Mouse (Mus musculus): ENCODE data around the gene Sptb.
A peak's percentile ranks its signal among the peaks of the same experiment; 100 is the strongest.

The Sptb gene

DNA sequence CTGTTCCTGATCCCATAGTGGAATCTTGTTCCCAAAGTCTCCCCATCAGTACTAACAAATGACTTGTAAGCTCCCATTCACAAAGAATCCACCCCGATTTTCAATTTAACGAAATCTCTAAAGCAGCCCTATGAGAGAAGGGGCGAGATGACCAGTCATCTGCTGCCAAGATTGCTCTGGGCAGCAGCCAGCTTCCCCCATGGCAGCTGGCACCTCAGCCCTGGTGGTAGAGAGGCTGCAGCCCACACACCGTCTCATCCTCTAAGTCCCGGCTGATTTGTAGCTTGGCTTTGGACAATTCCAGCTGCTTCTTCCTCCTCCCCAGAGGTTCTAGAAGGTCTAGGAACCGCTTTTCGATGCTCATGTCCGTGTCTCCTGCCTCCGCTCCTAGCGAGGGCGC lies 102.1 kb downstream of the Sptb start:
- DNase-seq (ENCODE audit: low read depth, low spot score) = no peak

DNA sequence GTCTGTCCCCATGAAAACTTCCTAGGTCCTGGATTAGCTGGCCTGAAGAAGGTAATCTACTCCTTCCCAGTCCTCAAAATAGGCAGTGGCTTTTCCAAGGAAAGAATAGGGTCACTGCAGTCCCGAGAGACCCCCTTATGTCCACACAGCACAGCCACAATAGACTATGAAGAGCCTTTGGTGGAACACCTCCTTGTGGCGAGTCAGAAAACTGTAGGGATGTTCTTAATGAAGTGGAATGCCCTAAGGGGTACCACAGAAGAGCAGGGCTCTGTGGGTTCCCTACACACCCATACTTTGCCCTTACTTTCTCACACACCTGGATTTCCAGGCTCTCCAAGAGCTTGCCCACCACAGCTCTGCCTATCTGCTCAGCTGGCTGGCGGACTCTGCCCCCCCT lies 104.5 kb downstream of the Sptb start:
- no peak for DNase-seq (ENCODE audit: low read depth, low spot score)

DNA sequence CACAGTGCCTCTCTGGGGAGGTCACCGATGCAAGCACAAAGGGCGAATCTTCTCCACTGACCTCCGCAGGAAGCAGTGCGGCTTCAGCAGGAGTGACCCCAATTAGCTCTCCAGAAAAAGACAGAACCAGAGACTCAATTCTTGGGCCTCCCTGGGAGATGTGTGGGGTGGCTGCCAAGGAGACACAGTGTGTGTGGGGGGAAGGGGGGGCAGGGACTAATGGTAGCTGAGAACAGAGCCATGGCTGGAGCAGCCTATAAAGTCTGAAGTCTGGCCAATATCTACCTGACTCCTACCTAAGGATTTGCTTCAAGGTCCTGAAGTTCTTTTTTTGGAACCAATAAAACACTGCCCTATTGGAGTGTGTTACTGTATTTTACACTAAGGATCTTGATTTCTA lies 105.8 kb downstream of the Sptb start:
- no peak for DNase-seq (ENCODE audit: low read depth, low spot score)

DNA sequence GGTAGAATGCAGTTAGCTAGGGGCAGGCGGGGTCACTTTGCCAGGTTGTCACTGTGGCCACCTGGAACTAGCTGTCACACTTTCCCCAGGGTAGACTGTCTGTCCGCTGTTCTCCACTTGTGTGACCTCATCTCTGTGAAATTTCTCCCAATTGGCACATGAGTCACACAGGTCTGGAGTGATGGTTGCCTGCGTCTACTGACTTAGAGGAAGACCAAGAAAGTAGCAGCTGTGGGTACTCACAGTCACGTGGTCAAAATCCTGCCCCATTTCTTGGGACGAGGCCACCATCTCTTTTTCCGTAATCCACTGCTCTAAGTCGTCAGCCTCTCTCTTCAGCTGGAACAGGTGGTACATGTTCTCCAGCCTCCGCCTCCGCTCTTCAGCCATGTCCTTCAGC lies 106.6 kb downstream of the Sptb start:
- DNase-seq (ENCODE audit: low read depth, low spot score) = no peak

DNA sequence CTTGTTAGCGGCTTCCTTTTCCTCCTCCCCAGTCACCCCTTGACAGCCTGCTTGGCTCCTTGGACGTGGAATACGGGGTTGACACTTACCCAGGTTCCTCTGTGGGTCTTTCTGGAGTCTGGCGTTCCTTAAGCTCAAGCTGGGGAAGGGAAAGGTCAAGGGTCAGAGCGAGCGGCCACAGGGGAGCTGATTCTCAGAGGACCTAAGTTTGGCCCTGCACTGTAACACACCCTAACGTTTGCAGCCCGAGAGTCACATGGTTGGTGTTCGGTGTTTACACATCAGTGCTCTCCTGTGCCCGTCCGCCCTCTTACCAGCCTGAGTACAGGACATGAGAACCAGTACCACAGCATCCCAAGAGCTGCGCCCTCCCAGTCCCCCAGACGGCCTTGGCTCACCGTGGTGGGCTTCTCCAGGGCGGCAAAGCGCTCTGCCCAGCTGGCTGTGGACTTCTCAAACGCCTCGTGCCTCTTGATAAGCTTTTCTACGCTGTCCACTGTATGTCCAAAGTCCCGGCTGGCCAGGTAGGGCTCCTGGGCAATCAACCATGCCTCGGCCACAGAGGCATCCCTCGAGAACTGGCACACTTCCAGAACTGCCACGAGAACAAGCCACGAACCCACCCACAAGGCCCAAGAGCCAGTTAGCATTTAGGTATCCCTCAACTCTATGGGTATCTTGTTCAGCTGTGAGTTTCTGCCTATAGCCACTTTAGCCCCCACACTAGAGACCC lies 112.0 kb downstream of the Sptb start:
- DNase-seq (ENCODE audit: low read depth, low spot score) = no peak

DNA sequence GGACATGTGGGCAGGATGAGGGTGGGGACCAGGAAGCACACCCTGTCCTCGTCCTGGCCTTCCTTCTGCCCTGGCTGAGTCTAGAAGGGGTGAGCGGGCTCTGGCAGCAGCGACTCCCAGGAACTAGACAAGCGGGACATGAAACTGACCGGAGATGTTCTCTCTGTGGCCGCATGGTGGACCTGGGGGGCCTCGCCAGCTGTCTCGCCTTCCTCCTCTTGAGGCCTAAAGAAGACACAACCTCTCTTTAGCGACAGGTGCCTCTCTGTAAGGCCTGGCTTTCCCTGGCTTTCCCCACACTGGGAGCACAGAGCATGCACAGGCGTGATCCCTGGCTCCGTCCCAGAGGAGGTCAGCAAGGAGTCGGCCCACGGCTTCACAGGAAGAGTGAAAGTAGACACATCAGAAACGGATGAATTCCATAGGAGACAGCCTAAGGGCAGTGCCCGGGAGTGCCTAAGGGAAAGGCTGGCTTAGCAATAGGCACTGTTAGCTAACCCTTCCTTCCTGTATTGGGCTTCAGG lies 112.7 kb downstream of the Sptb start:
- no peak for DNase-seq (ENCODE audit: low read depth, low spot score)

DNA sequence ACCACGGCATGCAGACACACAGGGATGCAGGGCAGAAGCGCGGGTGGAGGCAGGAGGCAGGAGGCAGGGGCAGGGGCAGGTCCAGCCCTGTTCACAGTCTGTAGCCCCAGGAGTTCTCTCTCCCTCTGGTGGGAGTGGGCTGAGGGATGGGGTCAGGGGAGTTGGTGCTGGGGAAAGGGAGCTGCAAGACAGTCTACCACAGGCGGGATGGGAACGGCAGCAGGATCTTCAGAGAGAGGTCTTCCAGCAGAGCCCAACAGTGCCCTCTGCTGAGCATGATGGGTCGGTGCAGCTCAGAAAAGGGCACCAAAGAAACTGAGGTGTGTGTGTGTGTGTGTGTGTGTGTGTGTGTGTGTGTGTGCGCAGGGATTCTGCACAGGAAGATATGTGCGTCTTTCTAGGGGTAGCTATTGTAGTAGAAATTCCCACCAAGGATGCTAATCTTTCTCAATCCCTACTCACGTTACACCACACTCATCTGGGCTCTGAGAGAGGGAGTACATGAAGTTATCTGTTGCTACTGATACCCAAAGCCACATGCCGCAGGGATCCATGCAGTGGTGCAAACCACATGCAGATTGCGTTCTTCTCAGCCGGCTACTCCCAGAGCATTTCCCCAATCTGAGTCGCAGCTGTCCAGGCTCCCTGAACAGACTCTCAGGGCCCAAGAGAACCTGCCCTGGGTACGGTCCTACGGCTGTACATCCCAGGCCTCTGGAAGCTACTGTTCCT lies 113.9 kb downstream of the Sptb start:
- peak; percentile 64 for DNase-seq (ENCODE audit: low read depth, low spot score)

DNA sequence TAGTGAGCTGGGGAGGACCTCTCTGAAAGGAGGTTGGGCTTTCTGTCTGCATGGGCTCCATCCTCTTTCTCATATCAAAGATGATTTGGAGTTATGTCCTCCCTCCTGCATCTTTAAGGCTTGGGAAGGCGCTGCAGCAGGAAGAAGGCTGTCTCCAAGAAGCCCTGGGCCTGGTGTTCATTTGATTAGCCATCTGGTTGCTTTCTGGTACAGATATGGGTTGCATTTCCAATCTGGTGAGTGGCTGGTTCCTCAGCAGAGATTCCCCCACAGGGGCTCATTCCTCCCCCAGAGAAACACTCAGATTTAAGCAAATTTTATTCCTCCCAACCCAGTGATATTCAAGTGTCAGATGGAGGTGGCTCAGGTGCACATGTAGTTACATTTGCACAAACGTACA lies 114.5 kb downstream of the Sptb start:
- DNase-seq (ENCODE audit: low read depth, low spot score) = no peak

DNA sequence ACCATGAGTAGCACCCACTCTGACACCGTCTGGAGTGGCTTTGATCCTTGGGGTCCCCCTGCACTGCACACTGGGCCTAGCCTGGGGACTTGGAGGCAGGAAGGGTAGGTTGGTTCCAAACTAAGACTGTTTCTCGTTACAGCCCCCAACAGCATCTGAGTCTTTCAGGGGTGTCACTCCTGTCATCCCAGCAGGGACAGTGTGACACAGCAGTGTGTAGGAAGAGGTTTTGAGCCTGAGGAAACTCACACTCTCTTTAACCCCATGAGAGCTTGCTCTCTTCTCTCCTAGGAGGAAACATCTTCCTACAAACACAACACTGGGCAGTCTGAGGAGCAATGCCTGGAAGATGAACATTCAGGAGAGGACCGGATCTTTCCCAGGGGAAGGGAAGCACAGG lies 115.8 kb downstream of the Sptb start:
- DNase-seq (ENCODE audit: low read depth, low spot score) = no peak

DNA sequence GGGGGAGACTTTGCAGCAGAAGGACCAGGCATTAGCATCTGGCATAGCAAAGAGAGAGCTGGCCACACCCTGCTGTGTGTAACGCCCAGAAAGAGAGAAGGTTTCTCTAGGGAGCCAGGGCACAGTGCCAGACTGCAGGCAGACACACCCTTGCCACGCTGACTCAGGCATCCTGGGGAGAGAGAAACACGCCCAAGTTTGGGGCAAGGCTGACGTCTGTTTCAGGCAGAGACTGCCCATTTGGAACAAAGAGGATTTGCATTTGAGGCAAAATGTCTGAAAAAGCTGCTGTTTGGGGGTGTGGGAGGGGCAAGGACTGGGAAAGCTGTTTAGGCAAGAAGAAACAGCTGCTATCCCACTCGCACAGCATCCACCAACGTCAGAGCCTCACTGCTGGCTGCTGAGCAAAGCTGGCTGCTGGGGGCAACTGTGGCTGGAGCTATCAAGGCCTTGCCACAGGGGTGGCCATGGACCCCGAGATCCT lies 116.5 kb downstream of the Sptb start:
- DNase-seq (ENCODE audit: low read depth, low spot score) = peak; percentile 65

DNA sequence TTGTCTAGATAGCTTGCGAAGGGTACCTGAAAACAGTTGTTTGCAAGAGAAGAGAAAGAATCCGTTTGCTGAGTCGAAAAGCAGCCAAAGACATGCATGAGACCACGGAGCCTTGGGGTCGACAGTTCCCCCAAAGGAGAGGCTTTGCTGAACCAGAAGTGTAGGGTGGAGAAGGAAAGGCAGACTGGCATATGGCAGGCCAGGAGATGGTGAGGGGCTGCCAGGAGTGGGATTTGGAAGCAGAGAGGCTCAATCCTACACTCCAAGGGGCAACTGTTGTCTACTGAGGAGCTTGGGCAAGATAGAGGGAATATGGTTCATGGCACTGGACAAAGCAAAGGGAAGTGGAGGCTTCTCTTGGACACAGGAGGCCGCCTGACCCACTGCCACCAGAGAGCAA lies 117.1 kb downstream of the Sptb start:
- DNase-seq (ENCODE audit: low read depth, low spot score) = no peak

DNA sequence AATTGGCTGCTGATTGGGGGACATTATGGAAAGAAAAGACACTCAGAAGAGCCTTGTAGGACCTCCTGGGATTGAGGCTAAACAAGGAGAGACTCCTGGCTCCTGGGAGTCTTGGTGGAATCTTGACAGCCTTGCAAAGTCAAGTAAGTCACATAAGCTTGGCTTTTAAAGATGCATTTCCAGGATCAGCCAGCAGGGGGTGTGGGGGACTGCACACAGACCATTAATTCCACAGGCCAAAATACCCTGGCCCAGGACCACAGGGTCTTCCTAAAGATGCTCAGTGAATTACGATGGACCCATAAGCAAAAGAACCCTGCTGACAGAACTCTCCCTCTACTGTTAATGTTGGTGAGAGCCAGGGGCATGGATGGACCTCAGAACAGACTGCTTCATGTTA lies 118.1 kb downstream of the Sptb start:
- DNase-seq (ENCODE audit: low read depth, low spot score) = peak; percentile 52

DNA sequence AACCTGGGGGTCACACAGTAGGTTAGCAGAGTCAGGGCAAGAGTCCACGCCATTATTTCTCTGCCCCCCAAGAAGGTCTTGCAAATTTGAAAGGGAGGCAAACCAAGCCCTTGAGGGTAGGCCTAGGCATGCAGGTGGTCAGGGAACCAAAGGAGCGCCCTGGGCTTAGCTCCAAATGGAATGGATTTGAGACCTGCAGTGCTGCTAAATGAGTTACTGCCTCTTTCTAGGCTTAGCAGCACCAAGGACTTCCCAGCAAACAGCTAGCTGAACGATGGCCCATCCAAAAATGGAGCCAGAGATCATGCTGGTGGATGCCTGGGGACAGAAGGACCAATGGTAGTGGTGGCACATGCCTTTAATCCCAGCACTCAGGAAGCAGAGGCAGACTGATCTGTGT lies 119.3 kb downstream of the Sptb start:
- DNase-seq (ENCODE audit: low read depth, low spot score) = no peak

DNA sequence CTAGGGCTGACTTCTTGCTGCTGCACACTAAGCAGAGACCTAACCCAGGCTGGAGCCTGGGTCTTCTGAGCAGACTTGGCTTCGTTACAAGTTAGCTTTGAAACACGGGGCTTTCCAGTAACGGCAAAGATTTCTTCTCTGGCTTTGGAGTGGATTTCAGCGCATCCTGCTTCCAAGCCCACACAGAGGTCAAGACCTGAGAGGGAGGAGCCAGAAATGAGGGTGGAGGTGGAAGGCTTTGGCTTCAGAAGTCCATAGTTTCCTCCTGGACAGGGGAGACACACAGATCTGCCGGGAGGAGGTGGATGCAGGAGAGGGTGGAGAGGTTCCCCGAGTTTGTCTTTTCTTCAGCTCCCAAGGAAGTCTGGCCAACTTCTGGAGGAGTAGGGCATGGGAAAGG lies 120.8 kb downstream of the Sptb start:
- DNase-seq (ENCODE audit: low read depth, low spot score) = no peak

DNA sequence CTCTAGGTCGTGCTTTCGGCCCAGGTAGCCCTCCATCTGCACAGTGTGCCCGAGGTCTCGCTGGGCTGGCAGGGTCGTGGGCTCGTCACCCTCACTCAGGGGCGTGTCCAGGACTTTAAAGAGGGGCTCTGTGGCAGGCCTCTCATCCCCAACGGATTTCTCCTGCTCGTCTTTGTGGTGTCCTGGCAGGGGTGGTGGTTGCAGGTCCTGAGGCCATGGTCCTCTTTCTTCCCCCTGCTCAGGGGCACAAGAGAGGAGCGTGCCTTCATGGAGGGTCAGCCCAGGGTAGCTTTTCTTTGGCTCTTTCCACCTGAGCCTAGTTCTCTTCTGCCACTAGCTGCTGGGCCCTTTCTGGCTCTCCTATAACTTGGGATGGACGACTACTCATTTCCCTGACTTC lies 123.0 kb downstream of the Sptb start:
- DNase-seq (ENCODE audit: low read depth, low spot score) = no peak

DNA sequence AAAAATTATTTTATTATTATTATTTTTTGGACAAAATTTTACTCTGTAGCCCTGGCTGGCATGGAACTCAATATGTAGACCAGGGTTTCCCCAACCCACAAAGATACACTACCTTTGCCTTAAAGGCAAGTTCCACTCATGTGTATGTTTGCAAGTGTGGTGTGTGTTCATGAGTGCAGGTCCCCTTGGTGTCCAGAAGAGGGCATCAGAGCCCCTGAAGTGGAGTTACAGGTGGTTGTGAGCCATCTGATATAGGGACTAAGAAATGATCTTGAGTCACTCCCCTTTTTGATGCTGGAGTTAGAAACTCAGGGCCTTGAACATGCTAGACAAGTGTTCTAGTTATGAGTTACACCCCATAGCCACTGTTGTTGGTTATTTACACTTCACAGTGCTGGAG lies 125.3 kb downstream of the Sptb start:
- DNase-seq (ENCODE audit: low read depth, low spot score) = no peak

DNA sequence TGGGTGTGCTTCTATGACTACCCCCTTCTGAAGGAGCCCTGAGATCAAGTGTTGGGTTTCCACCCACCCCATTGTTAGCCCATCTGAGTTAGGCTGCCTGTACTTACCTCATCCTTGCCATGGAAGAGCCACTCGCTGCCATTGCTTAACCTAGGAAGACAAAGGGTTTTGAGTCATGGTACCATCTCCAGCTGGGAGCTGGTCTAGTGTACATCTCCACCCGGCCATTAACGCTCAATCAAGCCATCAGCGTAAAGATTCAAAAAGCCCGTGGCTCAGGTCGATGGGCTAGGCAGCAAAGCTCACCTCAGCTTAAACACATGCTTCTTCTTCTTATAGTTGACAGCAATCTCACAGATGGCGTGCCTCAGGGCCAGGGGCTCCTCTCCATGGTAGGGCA lies 126.9 kb downstream of the Sptb start:
- no peak for DNase-seq (ENCODE audit: low read depth, low spot score)

DNA sequence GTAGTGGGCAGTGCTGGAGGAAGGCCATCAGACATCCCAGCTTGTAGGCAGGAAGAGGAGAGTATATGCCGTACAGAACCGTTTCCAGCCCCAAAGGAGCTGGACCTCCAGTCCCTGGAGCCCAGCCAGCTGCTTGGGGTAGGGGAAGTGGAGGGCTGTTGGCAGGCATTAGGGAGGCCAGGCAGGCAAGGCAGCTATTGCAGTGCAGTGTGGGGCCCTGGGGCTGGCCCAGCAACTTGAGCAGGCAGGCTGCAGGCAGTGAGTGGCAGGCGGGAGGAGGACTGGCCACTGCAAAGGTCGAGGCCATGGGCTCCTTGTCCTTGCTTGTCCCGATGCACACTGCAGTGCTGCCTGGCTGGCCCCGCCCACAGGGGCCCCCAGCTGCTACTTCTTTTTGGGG lies 127.5 kb downstream of the Sptb start:
- DNase-seq (ENCODE audit: low read depth, low spot score) = no peak

DNA sequence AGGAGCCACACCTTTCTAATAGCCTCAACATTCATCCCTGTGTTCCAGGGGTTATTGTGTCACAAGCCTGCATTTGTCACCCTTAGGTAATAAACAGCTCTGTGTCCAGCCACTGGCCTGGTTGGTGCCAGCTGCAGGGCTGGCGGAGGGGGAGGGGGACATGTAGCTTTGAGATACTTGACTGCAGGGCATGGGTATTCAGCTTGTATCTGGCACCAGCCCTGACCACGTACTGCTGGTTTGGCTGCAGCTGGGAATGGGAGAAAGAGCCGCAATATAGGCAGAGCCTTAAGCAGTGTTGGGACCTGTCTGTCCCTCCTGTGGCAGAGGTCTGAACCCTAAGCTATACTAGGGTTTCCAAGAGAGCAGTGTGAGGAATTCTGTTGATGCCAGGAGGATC lies 128.2 kb downstream of the Sptb start:
- DNase-seq (ENCODE audit: low read depth, low spot score) = no peak

DNA sequence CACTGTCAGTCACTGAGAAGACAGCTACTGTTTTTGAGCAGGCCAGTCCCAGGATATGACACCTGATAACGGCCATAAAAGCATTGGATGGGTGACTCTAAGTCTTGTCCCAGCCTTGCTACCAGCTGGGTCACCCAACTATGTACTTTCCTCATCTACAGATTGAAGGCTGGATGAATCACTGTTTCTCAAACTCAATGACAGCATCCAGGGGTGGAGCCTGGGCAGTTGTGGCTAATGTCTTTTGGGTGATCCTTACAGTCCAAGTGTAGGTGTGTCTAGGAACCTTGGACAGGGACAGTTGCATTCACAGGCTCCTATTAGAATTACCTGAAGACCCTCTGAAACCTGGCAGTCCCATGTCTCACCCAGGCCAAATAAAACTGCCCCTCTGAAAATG lies 130.5 kb downstream of the Sptb start:
- no peak for DNase-seq (ENCODE audit: low read depth, low spot score)

DNA sequence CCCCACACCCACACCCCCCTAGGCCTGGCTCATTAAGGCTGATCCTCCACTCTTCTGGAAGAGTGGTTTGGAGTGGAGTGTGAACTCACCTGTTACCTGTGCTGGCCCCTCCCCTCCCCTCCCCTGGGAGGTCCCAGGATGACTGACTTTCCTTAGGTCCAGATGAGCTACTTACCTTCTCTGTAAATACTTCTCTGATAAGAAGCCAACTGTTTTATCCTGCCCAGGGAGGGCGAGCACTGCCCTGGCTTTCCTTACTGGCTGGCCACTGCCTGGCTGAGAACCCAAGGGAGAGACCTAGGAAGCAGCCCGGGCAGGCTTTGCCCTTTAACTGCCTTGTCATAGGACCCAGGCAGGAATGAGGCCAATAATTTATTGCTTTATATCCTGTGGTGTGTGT lies 131.9 kb downstream of the Sptb start:
- DNase-seq (ENCODE audit: low read depth, low spot score) = no peak

DNA sequence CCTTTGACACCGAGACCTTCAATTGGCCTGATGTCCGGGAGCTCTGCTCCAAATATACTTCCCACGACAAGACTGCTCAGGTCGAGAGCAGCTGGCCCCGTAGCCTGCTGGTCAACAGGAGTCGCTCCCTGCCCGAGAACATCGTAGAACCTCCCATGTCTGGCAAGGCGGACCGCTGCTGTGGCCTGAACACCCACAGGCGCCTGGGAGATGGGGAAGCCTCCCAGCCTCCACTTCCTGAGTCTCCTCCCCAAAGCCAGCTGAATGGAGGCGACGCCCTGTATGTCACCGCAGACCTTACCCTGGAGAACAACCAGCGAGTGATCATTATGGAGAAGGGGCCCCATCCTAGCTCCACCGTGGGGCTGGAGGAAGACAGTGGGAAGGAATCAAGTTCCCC lies 132.5 kb downstream of the Sptb start:
- DNase-seq (ENCODE audit: low read depth, low spot score) = no peak

DNA sequence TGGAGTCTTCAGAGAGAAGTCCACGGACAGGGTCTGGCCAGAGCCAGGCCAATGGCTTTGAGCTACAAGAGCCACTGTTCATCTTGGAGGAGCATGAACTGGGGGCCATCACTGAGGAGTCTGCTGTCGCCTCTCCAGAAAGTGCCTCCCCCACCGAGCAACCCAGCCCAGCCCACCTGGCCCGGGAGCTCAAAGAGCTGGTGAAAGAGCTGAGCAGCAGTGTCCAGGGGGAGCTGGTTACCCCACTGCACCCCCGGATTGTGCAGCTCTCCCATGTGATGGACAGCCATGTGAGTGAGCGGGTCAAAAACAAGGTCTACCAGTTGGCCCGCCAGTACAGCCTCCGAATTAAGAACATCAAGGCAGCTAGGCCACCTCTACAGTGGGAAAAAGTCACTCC lies 133.5 kb downstream of the Sptb start:
- no peak for DNase-seq (ENCODE audit: low read depth, low spot score)

All from CD4-positive helper T cell, adult 2 months (primary cell).